Mouse (Mus musculus): ENCODE data around the gene Cenpa. TPM values are rescaled to one million over a fixed set of nuclear protein-coding genes. Genes with fewer than 3 reads are reported as not detected.

Cenpa gene
- total RNA-seq, 2 experiments from 2014 or later: 61.3 to 62.0 TPM

DNA sequence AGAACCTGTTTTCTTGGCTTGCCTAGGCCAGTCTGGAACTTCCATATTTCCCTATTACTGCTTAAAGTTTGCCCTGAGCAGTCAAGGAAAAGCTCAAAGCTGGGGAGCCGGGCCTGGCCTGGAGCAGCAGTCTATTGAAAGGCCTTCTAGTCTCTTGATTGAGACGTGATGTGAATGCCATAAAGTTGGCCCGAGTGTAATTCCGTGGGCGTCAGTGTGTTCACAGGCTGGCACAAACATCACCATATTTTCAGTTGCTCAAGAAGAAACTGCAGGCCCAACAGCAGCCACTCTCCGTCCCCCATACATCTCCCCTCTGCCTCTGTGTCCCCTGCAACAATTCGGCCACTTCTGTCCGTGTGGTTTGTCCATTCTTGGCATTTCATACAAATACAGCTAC lies 55.4 kb downstream of the Cenpa start:
- no peak for DNase-seq (ENCODE audit: low spot score in 2 of 2)

Small RNA genes within 50 kb of the gene (microRNA-seq; reads per million reads assigned to microRNA genes)
- not detected for gene Mir5625

Other genes starting within 250 kb of the Cenpa start
- under 1 TPM; 0.17 to 0.22 TPM for gene Otof, start 204.8 kb upstream of the Cenpa start, total RNA-seq (2021)
- gene 1700001C02Rik, start 200.7 kb upstream of the Cenpa start, total RNA-seq (2021): not detected
- under 1 TPM; 0.53 to 0.99 TPM for gene Cib4, start 120.9 kb upstream of the Cenpa start, total RNA-seq (2021)
- gene Kcnk3, start 78.6 kb upstream of the Cenpa start, total RNA-seq (2021): 100 to 1,000 TPM; 684 to 719 TPM
- 10 to 100 TPM; 33.5 to 33.7 TPM for gene Slc35f6, start 18.8 kb upstream of the Cenpa start, total RNA-seq (2021)
- 10 to 100 TPM; 10.8 to 16.0 TPM for gene Dpysl5, start 44.8 kb downstream of the Cenpa start, total RNA-seq (2021)
- gene Mapre3, start 147.9 kb downstream of the Cenpa start, total RNA-seq (2021): 10 to 100 TPM; 43.3 to 47.1 TPM
- 10 to 100 TPM; 61.2 to 63.4 TPM for gene Tmem214, start 201.2 kb downstream of the Cenpa start, total RNA-seq (2021)
- 10 to 100 TPM; 26.8 to 30.6 TPM for gene Agbl5, start 221.9 kb downstream of the Cenpa start, total RNA-seq (2021)
- gene Ost4, start 241.0 kb downstream of the Cenpa start, total RNA-seq (2021): 100 to 1,000 TPM; 196 to 201 TPM
- gene Emilin1, start 246.6 kb downstream of the Cenpa start, total RNA-seq (2021): 100 to 1,000 TPM; 100 to 114 TPM